Mouse (Mus musculus) MEL (cell line): ENCODE data around the gene Pde4b.

Source experiments
- CHD1 ChIP-seq: IDR thresholded peaks from 2 replicates; pipeline ENCODE4 v1.6.1; 2012; ENCODE audit warnings: low read depth, mild to moderate bottlenecking, inconsistent platforms, low read length, improper control_type of control experiment
- MAFK ChIP-seq: IDR thresholded peaks from 2 replicates; pipeline ENCODE4 v1.6.1; 2011; ENCODE audit warnings: low read depth, mild to moderate bottlenecking, low read length, improper control_type of control experiment, borderline replicate concordance
- MEF2A ChIP-seq: IDR thresholded peaks from 2 replicates; pipeline ENCODE4 v1.6.1; 2014; ENCODE audit warnings: low read depth, mild to moderate bottlenecking, inconsistent platforms, low read length, improper control_type of control experiment; ENCODE audit not compliant: poor library complexity, insufficient replicate concordance, severe bottlenecking; ENCODE audit errors: extremely low read depth
- TCF12 ChIP-seq: IDR thresholded peaks from 2 replicates; pipeline ENCODE4 v1.6.1; 2014; ENCODE audit warnings: low read depth, mild to moderate bottlenecking, inconsistent platforms, low read length, improper control_type of control experiment, moderate library complexity
- ZKSCAN1 ChIP-seq: IDR thresholded peaks from 2 replicates; pipeline ENCODE4 v1.6.1; 2012; ENCODE audit warnings: low read depth, mild to moderate bottlenecking, inconsistent platforms, low read length, improper control_type of control experiment, moderate library complexity

DNA sequence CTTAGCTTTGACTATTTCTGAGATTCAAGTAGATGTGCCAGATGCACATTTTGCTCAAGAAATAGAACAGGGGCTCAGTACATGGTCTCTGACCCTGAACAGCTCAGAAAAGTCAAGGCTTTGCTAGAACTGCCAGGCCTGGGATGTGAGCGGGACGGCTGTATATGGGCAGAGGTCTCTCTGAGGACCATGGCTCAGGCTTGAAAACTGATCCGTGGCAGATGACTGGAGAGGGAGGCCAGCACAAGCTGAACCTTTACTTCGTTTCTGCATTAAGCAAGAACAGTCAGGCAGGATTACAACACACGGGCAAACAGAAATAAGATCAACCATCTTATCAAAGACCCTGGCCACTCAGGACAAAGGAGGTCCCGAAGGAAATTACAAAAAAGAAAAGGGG is 422.7 kb downstream of the Pde4b start:
- TF ChIP-seq ZKSCAN1 = no peak
- TF ChIP-seq MAFK = no peak
- TF ChIP-seq MEF2A = no peak
- no peak for TF ChIP-seq CHD1
- no peak for TF ChIP-seq TCF12
